13 mouse cellular contexts compared by ENCODE assay signal in the genomic region with DNA sequence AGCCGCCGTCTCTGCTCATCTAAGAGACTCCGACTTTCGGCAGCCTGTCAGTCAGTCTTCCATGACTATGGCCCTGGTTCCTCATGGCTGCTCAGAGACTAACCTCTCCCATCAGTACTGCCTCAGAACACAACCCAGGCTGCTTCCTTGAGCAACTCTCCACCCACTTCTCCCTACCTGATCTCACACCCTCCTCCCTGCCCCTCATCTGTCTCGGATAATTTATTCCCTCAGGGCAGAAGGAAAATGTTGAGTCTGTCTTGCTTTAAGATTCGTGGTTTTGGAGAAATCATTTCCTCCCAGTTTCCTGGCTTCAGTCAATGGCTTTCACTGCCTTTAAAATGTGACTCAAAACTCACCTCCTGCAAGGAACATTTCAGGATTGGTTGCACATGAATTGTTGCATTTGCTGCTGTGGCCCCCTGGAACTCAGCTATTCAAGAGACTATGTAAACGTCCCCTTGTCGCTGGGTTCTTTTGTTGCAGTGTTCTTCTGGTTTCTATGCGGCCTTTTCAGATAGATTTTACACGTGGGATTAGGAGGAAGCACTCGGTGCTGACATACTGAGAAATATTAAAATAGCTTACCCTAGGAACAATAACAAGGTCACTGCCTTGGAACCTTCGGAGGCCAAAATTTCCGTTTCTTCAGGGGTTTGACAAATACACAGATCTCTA.
DNase-seq lines count a peak whose midpoint lies in the region; ATAC-seq lines count a peak whose summit lies in the region.
"Had no signal": no experiment of that assay in that cellular context is flagged by ENCODE, and none has a peak within 500 bp of the region (broad histone marks: within the 10 kb centered on the region; RNA-seq: fewer than 3 reads in every experiment).

No protein-coding gene starts in this region.

- intact Hi-C loops in gastrocnemius, postnatal 36 days (cut with DNase I) = no loop called here

- H3K9ac ChIP-seq in forebrain, embryonic 16.5 days (replicated peaks; ENCODE audit: low read depth, low read length) = no peak overlapping the region
- no peak overlapping the region for H3K9ac ChIP-seq in kidney, embryonic 16.5 days (replicated peaks; ENCODE audit: low read length)
- H3K9ac ChIP-seq in midbrain, embryonic 13.5 days (replicated peaks) = no peak overlapping the region

- WGBS in forebrain, embryonic 10.5 days = 34% methylated on average over 13 of the region's 13 CpGs
- 29% methylated on average over 13 of the region's 13 CpGs for WGBS in forebrain, embryonic 16.5 days
- 25% methylated on average over 13 of the region's 13 CpGs for WGBS in kidney, embryonic 16.5 days
- 41% methylated on average over 13 of the region's 13 CpGs for WGBS in embryonic facial prominence, embryonic 10.5 days
- WGBS in midbrain, embryonic 13.5 days = 10% methylated on average over 13 of the region's 13 CpGs

- H3K27ac ChIP-seq in forebrain, embryonic 10.5 days = peak overlapping the region; percentile 48
- H3K27ac ChIP-seq in forebrain, embryonic 16.5 days (ENCODE audit: low read length) = no peak overlapping the region
- peak overlapping the region; percentile 44 for H3K27ac ChIP-seq in kidney, embryonic 16.5 days (ENCODE audit: low read length)
- peak overlapping the region; percentile 48 for H3K27ac ChIP-seq in embryonic facial prominence, embryonic 10.5 days (replicated peaks)
- no peak overlapping the region for H3K27ac ChIP-seq in midbrain, embryonic 13.5 days
- H3K27ac ChIP-seq: heart, embryonic 10.5 days; macrophage had no signal

- no peak overlapping the region for H3K4me3 ChIP-seq in forebrain, embryonic 10.5 days
- no peak overlapping the region for H3K4me3 ChIP-seq in forebrain, embryonic 16.5 days (replicated peaks; ENCODE audit: low read length)
- H3K4me3 ChIP-seq in kidney, embryonic 16.5 days (ENCODE audit: low read length) = no peak overlapping the region
- H3K4me3 ChIP-seq in embryonic facial prominence, embryonic 10.5 days = no peak overlapping the region
- H3K4me3 ChIP-seq in midbrain, embryonic 13.5 days (replicated peaks) = no peak overlapping the region
- H3K4me3 ChIP-seq: heart, embryonic 10.5 days had no signal

- no peaks in the 10 kb centered on the region for H3K9me3 ChIP-seq in forebrain, embryonic 10.5 days
- no peaks in the 10 kb centered on the region for H3K9me3 ChIP-seq in forebrain, embryonic 16.5 days (ENCODE audit: control insufficient read depth, low read length)
- H3K9me3 ChIP-seq in kidney, embryonic 16.5 days (ENCODE audit: low read length) = no peaks in the 10 kb centered on the region
- H3K9me3 ChIP-seq in embryonic facial prominence, embryonic 10.5 days = no peaks in the 10 kb centered on the region
- H3K9me3 ChIP-seq in midbrain, embryonic 13.5 days = no peaks in the 10 kb centered on the region
- H3K9me3 ChIP-seq: G1E; heart, embryonic 10.5 days had no signal

- ATAC-seq in forebrain, embryonic 16.5 days = no peak
- peak; percentile 85 for ATAC-seq in kidney, embryonic 16.5 days (ENCODE audit: low FRiP score, low TSS enrichment)
- peak; percentile 58; the same call in 1 of the 2 replicates for ATAC-seq in midbrain, embryonic 13.5 days

- H3K4me2 ChIP-seq in forebrain, embryonic 16.5 days (ENCODE audit: low read length) = no peak overlapping the region
- no peak overlapping the region for H3K4me2 ChIP-seq in kidney, embryonic 16.5 days (replicated peaks; ENCODE audit: low read depth, low read length)
- H3K4me2 ChIP-seq in midbrain, embryonic 13.5 days (replicated peaks) = no peak overlapping the region
- H3K4me2 ChIP-seq: liver, embryonic 11.5 days had no signal

- no peaks in the 10 kb centered on the region for H3K36me3 ChIP-seq in forebrain, embryonic 10.5 days (replicated peaks)
- no peaks in the 10 kb centered on the region for H3K36me3 ChIP-seq in forebrain, embryonic 16.5 days (ENCODE audit: control insufficient read depth, insufficient read depth)
- H3K36me3 ChIP-seq in kidney, embryonic 16.5 days (ENCODE audit: insufficient read depth, low read length) = no peaks in the 10 kb centered on the region
- no peaks in the 10 kb centered on the region for H3K36me3 ChIP-seq in embryonic facial prominence, embryonic 10.5 days (replicated peaks)
- no peaks in the 10 kb centered on the region for H3K36me3 ChIP-seq in midbrain, embryonic 13.5 days
- H3K36me3 ChIP-seq: G1E; heart, embryonic 10.5 days had no signal

- H3K27me3 ChIP-seq in forebrain, embryonic 10.5 days (ENCODE audit: poor library complexity, severe bottlenecking) = peaks cover 64% of the 10 kb centered on the region
- no peaks in the 10 kb centered on the region for H3K27me3 ChIP-seq in forebrain, embryonic 16.5 days (replicated peaks; ENCODE audit: control insufficient read depth, insufficient read depth, low read length)
- no peaks in the 10 kb centered on the region; the same call in 1 of the 2 replicates for H3K27me3 ChIP-seq in kidney, embryonic 16.5 days (ENCODE audit: insufficient read depth, low read length)
- peaks cover 29% of the 10 kb centered on the region for H3K27me3 ChIP-seq in embryonic facial prominence, embryonic 10.5 days (replicated peaks; ENCODE audit: low read depth, poor library complexity, severe bottlenecking)
- H3K27me3 ChIP-seq in midbrain, embryonic 13.5 days = peaks cover 92% of the 10 kb centered on the region

- H3K4me1 ChIP-seq in forebrain, embryonic 10.5 days = peaks cover 18% of the 10 kb centered on the region
- H3K4me1 ChIP-seq in forebrain, embryonic 16.5 days (replicated peaks; ENCODE audit: control insufficient read depth, insufficient read depth, low read length) = peaks cover 4% of the 10 kb centered on the region; the same call in 1 of the 2 replicates
- peaks cover 24% of the 10 kb centered on the region for H3K4me1 ChIP-seq in kidney, embryonic 16.5 days (ENCODE audit: insufficient read depth, low read length)
- H3K4me1 ChIP-seq in embryonic facial prominence, embryonic 10.5 days = peaks cover 31% of the 10 kb centered on the region
- H3K4me1 ChIP-seq in midbrain, embryonic 13.5 days (replicated peaks) = peaks cover 12% of the 10 kb centered on the region

- peak; percentile 17 for DNase-seq in forebrain, embryonic 10.5 days (ENCODE audit: extremely low spot score, low spot score)
- no peak for DNase-seq in kidney, adult 9 months
- DNase-seq in embryonic facial prominence, embryonic 10.5 days (ENCODE audit: low spot score) = no peak
- DNase-seq in gastrocnemius, postnatal 36 days = no peak
- DNase-seq in natural killer cell, adult 2 months (ENCODE audit: low spot score in 2 of 2) = no peak
- DNase-seq: cerebellum, postnatal 36 days had no signal

Comparison
In these comparisons a context has a peak if more than half of its experiments do, and no peak if none do; other contexts are left out.
1. H3K27ac ChIP-seq: peak in forebrain, embryonic 10.5 days (single experiment), kidney, embryonic 16.5 days (single experiment) and embryonic facial prominence, embryonic 10.5 days (single experiment); none in forebrain, embryonic 16.5 days (single experiment) and midbrain, embryonic 13.5 days (single experiment).